Mouse (Mus musculus) brain, embryonic 14.5 days (tissue): ENCODE measurements around the gene Ube2cbp.

Source experiments
- CTCF ChIP-seq: fragments of 200-500 bp; IDR thresholded peaks from 2 replicates; pipeline ENCODE4 v1.5.1; 2012; ENCODE audit warnings: inconsistent platforms, mild to moderate bottlenecking, moderate library complexity, borderline replicate concordance; ENCODE audit not compliant: insufficient read depth, insufficient read length; ENCODE audit errors: extremely low read depth
- POLR2A ChIP-seq: fragments of 200-500 bp; IDR thresholded peaks from 2 replicates; pipeline ENCODE4 v1.6.1; 2012; ENCODE audit warnings: mild to moderate bottlenecking, inconsistent platforms, borderline replicate concordance; ENCODE audit not compliant: poor library complexity, insufficient read depth, insufficient read length, severe bottlenecking; ENCODE audit errors: extremely low read depth

DNA sequence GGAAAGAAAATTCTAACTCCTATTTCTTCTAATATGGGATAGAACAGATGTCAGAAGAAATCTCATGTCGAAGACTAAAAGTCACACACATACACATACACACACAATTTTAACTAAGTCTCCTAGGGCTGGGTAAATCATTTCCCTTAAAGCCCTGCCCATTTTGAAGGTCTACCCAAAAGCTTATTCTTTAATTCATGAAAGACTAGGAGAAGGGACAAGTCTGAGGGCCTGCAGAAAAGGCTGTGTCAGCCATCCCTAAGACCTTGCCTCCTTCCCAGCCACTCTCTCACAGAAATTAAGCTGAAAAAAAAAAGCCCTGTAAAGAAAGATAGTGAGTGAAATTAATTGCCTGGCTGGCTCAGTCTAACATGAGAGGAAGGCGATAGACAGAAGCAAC lies 128.0 kb downstream of the Ube2cbp start:
- TF ChIP-seq CTCF = no peak
- no peak for TF ChIP-seq POLR2A
